Mouse (Mus musculus) forebrain, embryonic 12.5 days (tissue): Measurements from ENCODE around the gene Zfp74. TPM values are rescaled to one million over a fixed set of nuclear protein-coding genes. Genes with fewer than 3 reads are reported as not detected.
"Not testable (repeated sequence)": the region's sequence is repeated elsewhere in the genome, so short reads cannot be mapped to it uniquely, and the experiment has no call there.

Source experiments
- ATAC-seq: fragments of 200-750 bp; cut with Nextera tagmentation; 2 replicates; pipeline ENCODE4 v1.8.0; 2017; ENCODE audit warnings: moderate TSS enrichment; ENCODE audit not compliant: low FRiP score
- H3K27ac ChIP-seq: fragments of 300-500 bp; sonication (generic); 2 replicates; pipeline ENCODE4 v1.5.1; 2016; ENCODE audit warnings: mild to moderate bottlenecking
- H3K27me3 ChIP-seq: fragments of 300-500 bp; sonication (generic); 2 replicates; pipeline ENCODE4 v1.6.1; 2016; ENCODE audit warnings: mild to moderate bottlenecking
- H3K36me3 ChIP-seq: fragments of 300-500 bp; sonication (generic); replicated peaks from 2 replicates; pipeline ENCODE4 v1.6.1; 2016; ENCODE audit warnings: mild to moderate bottlenecking
- H3K4me1 ChIP-seq: fragments of 300-500 bp; sonication (generic); 2 replicates; pipeline ENCODE4 v1.6.1; 2016
- H3K4me2 ChIP-seq: fragments of 300-500 bp; sonication (generic); 2 replicates; pipeline ENCODE4 v1.6.1; 2016; ENCODE audit warnings: mild to moderate bottlenecking, moderate library complexity
- H3K4me3 ChIP-seq: fragments of 300-500 bp; sonication (generic); replicated peaks from 2 replicates; pipeline ENCODE4 v1.5.1; 2016; ENCODE audit warnings: mild to moderate bottlenecking
- H3K9ac ChIP-seq: fragments of 300-500 bp; sonication (generic); 2 replicates; pipeline ENCODE4 v1.6.1; 2016; ENCODE audit warnings: mild to moderate bottlenecking
- H3K9me3 ChIP-seq: fragments of 300-500 bp; sonication (generic); 2 replicates; pipeline ENCODE4 v1.6.1; 2016
- WGBS: fragments of 180-500 bp; shearing (Covaris S2); methylation state at CpG from one replicate; pipeline ENCODE4 v1.1.7; 2016; 5-methylcytosine and 5-hydroxymethylcytosine counted together
- polyA plus RNA-seq: library from polyadenylated mRNA; unstranded; fragments of >200 nt; fragmentation: Nextera tagmentation; extraction: Ambion mirVana; gene quantifications from 2 replicates; pipeline ENCODE4 v1.2.1, GENCODE M21; 2016

Zfp74 gene
- polyA plus RNA-seq, 1 experiment from 2014 or later: 16.5 TPM

DNA sequence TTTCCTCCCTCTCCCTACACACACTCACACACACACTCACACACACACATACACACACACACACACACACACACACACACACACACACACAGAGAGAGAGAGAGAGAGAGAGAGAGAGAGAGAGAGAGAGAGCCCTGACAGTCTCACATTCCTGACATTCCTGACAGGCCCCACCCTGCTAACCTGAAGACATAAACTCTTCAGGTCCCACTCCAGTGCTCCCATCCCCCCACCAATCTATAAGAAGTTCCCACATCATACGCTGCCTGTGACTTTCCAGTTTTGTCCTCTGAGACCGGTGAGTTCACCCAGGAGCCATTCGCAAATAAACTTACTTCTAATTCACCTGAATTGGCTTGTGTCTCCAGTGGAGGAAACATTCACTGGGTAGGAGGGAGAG, 28.0 kb upstream of the Zfp74 start:
- Histone ChIP-seq H3K4me1 (peaks cover 18% of the 10 kb centered on the region), H3K36me3 (peaks cover 9% of the 10 kb centered on the region), H3K9me3 (no peaks in the 10 kb centered on the region), H3K27ac (no peak overlapping the region), H3K4me2 (no peak overlapping the region), H3K27me3 (no peaks in the 10 kb centered on the region), H3K4me3 (no peak overlapping the region), H3K9ac (no peak overlapping the region)
- ATAC-seq: no peak
- 93% methylated on average over 3 of the region's 3 CpGs for WGBS

DNA sequence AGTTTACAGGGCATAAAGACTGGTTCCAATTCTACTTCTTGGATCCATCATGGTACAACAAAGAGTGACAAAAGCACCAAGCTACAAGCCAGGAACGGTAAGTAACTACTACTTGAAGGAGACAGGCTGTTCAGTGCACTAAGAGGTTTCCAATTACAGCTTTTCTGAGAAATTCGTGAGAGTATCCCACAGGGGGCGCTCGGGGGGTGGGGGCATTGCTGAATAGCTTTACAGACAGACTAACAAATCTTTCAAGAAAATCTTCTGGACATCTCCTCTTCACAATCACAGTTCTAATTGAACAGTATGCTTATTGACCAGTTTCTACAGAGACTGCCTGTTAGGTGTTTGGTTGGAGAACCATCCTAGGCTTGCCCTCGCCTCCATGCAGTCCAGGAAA, 27.6 kb upstream of the Zfp74 start:
- no peak overlapping the region for H3K27ac ChIP-seq
- WGBS: 46% methylated on average over 5 of the region's 5 CpGs
- no peak overlapping the region for H3K9ac ChIP-seq
- peaks cover 9% of the 10 kb centered on the region for H3K36me3 ChIP-seq
- ATAC-seq: no peak
- peaks cover 18% of the 10 kb centered on the region for H3K4me1 ChIP-seq
- no peaks in the 10 kb centered on the region for H3K27me3 ChIP-seq
- no peak overlapping the region for H3K4me2 ChIP-seq
- H3K4me3 ChIP-seq: no peak overlapping the region
- no peaks in the 10 kb centered on the region for H3K9me3 ChIP-seq

DNA sequence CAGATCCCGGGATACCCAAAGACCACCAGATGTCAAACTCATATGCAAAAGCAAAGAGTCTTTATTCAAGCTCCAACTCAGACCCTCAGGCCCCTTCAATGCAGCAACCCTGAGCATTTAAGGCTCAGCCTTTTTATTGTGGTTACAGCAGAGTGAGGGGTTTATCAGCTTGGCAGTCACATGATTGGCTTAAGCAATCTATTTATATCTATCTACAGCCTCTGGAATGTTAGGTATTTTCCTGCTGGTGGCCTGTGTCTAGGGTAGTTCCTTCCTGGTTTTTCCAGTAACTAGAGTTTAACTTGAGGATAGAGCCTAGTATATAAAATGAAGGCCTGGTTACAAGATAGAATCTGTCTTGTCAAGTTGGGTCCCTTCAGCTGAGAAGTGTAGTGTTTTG, 26.9 kb upstream of the Zfp74 start:
- no peak overlapping the region for H3K9ac ChIP-seq
- no peak overlapping the region for H3K4me2 ChIP-seq
- H3K4me3 ChIP-seq: no peak overlapping the region
- 89% methylated on average over 1 of the region's 1 CpGs for WGBS
- no peaks in the 10 kb centered on the region for H3K27me3 ChIP-seq
- H3K4me1 ChIP-seq: peaks cover 18% of the 10 kb centered on the region
- H3K9me3 ChIP-seq: no peaks in the 10 kb centered on the region
- no peak for ATAC-seq
- 0 out of 2 replicates have a peak, but pooled peaks cover 3% of the 10 kb centered on the region for H3K36me3 ChIP-seq
- no peak overlapping the region for H3K27ac ChIP-seq

DNA sequence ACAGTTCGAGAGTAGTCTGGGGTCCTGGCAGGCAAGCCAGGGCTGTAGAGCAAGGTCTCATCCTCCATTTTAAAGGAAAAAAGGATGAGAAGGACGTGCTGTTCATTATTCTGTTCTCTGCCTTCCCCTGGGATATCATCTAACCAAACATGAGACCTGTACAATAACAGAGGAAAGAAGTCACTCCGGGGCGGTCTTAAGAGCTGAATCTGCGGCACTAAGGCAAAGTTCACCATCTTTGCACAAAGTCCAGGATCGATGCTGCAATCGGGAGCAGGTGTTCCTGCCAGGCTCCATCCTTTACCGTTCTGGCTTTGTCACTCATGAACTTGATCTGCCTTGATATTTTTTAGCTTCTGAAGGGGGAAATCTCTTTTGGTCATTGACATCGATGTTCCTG, 16.8 kb upstream of the Zfp74 start:
- Histone ChIP-seq H3K4me2 (no peak overlapping the region), H3K4me3 (no peak overlapping the region), H3K9ac (no peak overlapping the region), H3K9me3 (no peaks in the 10 kb centered on the region), H3K4me1 (no peaks in the 10 kb centered on the region), H3K27me3 (no peaks in the 10 kb centered on the region), H3K27ac (no peak overlapping the region), H3K36me3 (no peaks in the 10 kb centered on the region)
- no peak for ATAC-seq
- 88% methylated on average over 9 of the region's 9 CpGs for WGBS

DNA sequence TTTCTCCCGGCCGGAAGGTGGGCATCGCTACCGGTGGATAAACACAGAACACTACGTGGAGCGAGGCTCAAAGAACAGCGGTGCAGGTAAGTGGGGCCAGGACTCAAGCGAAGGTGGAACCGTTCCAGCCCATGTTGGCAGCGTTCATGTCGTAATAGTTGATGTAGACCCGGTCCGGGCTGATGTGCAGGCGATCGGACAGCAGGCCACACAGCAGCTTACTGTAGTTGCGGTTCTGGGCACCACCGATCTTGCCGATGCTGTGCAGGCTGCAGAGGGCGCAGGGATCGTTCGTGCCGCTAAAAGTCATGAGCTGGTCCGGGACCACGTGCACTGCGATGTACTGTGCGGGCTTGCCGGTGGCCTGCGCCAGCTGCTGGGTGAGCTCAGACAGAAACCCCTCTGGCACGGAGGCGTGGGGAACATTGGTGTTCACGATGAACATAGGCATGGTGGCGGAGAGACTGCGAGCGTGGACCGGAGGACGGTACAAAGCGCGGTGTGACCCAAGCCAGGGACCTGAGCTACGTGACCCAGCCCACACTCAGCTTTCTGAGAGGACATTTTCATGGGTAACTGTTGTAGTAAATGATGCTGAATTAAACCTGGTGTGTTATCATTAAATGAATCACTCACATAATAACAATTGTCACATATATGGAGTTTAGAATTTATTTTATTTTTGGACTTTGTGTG, 11.4 kb upstream of the Zfp74 start:
- not testable (repeated sequence) for H3K4me1 ChIP-seq, ATAC-seq, H3K27ac ChIP-seq, H3K9me3 ChIP-seq, H3K9ac ChIP-seq, H3K4me3 ChIP-seq, H3K36me3 ChIP-seq, H3K27me3 ChIP-seq, H3K4me2 ChIP-seq
- WGBS: 56% methylated on average over 38 of the region's 39 CpGs

DNA sequence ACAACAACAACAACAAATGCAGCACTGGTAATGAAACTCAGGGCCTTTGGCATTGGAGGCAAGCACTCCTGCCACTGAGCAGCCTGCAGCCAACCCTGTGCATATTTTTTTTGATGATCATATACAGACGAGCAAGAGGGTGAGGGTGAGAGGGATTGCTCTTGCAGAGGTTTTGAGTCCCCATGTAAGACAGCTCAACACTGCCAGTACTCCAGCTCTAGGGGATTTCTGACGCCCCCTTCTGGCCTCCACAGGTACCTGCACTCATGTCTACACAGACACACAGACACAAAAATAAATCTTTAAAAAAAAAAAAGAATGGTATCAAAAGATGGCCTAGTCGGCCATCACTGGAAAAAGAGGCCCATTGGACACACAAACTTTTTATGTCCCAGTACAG, 5.1 kb upstream of the Zfp74 start:
- no peaks in the 10 kb centered on the region for H3K36me3 ChIP-seq
- no peak overlapping the region for H3K27ac ChIP-seq
- H3K4me3 ChIP-seq: no peak overlapping the region
- no peak overlapping the region for H3K4me2 ChIP-seq
- WGBS: 62% methylated on average over 3 of the region's 3 CpGs
- H3K9me3 ChIP-seq: no peaks in the 10 kb centered on the region
- no peaks in the 10 kb centered on the region for H3K27me3 ChIP-seq
- peaks cover 5% of the 10 kb centered on the region; the same call in 1 of the 2 replicates for H3K4me1 ChIP-seq
- no peak for ATAC-seq
- no peak overlapping the region for H3K9ac ChIP-seq

DNA sequence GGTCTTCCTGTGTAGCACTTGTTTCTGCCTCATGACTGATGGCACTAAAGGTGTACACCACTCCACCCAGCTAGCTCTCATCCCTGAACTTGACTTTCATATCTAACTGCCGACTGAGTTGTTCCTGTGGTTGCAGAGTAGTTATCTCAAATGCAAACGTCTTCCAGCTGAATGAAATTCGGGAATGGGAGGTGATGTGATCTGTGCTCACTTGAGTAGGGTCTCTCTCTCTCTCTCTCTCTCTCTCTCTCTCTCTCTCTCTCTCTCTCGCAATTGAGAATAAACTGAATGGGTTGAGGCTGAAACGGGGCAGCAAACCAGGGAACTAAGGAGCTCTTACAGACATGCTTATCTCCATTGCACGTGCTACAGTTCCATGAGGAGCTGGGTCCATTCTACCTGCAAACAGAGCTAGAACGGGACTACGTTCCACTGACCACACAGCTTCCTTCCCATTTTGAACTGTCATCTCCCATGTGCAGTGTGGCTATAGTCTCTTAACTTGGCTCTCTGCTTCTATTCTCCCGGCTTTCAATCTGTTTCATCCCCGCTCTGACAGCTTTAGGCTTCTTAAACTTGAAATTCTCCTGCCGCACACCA, 4.3 kb upstream of the Zfp74 start:
- Histone ChIP-seq H3K36me3 (no peaks in the 10 kb centered on the region), H3K4me3 (no peak overlapping the region), H3K27me3 (no peaks in the 10 kb centered on the region), H3K4me1 (peaks cover 5% of the 10 kb centered on the region; the same call in 1 of the 2 replicates), H3K27ac (no peak overlapping the region), H3K9ac (no peak overlapping the region), H3K9me3 (no peaks in the 10 kb centered on the region), H3K4me2 (no peak overlapping the region)
- whole genome bisulfite sequencing: 86% methylated on average over 11 of the region's 11 CpGs
- ATAC-seq: no peak

DNA sequence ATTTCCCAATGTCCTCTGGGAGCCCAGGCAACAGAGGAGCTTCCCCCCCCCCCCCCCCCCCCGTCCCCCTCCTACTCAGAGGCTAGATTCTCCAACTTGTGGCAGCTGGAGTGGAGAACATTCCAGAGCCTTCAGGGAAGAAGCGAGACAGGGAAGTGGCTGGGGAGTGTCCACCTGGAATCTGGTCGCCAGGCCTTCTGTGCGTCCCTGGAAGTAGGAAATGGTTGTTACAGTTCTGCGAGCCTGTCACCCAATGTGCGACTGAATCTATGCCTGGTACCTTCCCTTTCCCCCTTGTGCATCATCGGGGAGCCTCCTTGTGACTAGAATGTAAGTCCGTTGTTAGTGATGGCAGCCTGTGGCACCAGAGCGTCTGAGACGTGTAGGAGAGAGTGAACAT, 2.4 kb upstream of the Zfp74 start:
- Histone ChIP-seq H3K9me3 (no peaks in the 10 kb centered on the region), H3K4me1 (peaks cover 8% of the 10 kb centered on the region), H3K4me2 (no peak overlapping the region), H3K27me3 (no peaks in the 10 kb centered on the region), H3K4me3 (no peak overlapping the region), H3K9ac (no peak overlapping the region), H3K27ac (no peak overlapping the region), H3K36me3 (0 out of 2 replicates have a peak, but pooled peaks cover under 1% of the 10 kb centered on the region)
- no peak for ATAC-seq
- 57% methylated on average over 9 of the region's 10 CpGs for WGBS

DNA sequence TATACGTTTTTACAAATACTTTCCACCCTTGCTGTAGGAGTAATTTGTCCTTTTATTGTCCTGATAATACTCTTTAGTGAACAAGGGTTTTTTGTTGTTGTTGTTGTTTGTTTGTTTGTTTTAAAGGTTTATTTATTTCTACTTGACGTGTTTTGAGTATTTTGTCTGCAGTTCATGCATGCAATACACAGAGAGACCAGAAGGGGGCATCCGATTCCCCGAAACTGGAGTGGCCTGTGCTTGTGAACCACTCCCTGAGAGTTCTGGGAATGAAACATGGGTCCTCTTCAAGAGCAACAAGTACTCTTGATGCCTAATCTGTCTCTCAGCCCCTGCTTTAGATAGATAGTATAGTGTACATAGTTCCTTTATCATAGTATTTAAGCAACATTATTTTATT, 842 bp upstream of the Zfp74 start:
- H3K9ac ChIP-seq: no peak overlapping the region
- peaks cover 8% of the 10 kb centered on the region for H3K4me1 ChIP-seq
- H3K4me3 ChIP-seq: no peak overlapping the region
- H3K27ac ChIP-seq: no peak overlapping the region
- no peaks in the 10 kb centered on the region for H3K9me3 ChIP-seq
- H3K27me3 ChIP-seq: no peaks in the 10 kb centered on the region
- H3K4me2 ChIP-seq: peak overlapping the region; percentile 67; the same call in 1 of the 2 replicates
- 19% methylated on average over 4 of the region's 4 CpGs for WGBS
- H3K36me3 ChIP-seq: peaks cover 15% of the 10 kb centered on the region; the same call in 1 of the 2 replicates
- ATAC-seq: no peak

DNA sequence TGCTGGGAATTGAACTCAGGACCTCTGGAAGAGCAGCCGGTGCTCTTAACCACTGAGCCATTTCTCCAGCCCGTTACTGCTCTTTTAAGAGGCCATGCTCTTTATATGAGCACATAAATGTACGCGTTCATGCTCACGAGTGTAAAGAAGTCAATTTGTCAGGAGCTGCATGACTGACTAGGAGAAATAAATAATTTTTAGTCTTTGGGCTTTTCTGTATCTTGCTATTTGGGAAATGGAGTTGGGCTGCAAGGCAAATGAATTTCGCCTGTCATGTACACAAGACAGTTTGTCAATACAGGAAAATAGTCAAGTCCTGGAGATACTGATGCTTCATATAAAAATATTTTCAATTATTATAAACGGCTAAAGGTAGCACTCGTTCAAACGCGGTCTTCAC, 803 bp downstream of the Zfp74 start:
- H3K36me3 ChIP-seq: peaks cover 27% of the 10 kb centered on the region
- 52% methylated on average over 10 of the region's 10 CpGs for WGBS
- H3K4me3 ChIP-seq: peak overlapping the region; percentile 60
- no peak for ATAC-seq
- peaks cover 8% of the 10 kb centered on the region for H3K4me1 ChIP-seq
- H3K9me3 ChIP-seq: no peaks in the 10 kb centered on the region
- peak overlapping the region; percentile 95 for H3K27ac ChIP-seq
- peak overlapping the region; percentile 83 for H3K9ac ChIP-seq
- H3K27me3 ChIP-seq: no peaks in the 10 kb centered on the region
- H3K4me2 ChIP-seq: peak overlapping the region; percentile 67

DNA sequence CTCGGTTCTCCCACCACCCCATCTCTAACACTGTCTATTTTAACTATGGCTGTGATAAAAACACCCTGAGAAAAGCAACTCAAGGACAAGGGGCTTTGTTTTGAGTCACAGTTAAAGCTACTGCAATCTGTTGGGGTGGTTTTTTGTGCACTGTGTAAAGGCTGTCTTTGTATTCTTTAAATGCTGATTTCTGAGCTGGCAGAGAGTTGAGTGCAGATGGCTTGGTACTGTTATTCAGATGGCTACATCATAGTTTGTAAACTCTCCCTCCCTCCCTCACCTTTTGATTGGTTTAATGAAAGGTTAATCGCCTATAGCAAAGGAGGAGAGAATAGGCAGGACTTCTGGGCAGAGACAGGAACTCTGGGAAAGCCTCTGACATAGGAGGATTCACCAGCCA, 9.7 kb downstream of the Zfp74 start:
- Histone ChIP-seq H3K9ac (no peak overlapping the region), H3K4me2 (no peak overlapping the region), H3K36me3 (peaks cover 33% of the 10 kb centered on the region), H3K9me3 (no peaks in the 10 kb centered on the region), H3K27ac (no peak overlapping the region), H3K4me1 (no peaks in the 10 kb centered on the region), H3K27me3 (no peaks in the 10 kb centered on the region), H3K4me3 (no peak overlapping the region)
- ATAC-seq: no peak
- WGBS: 75% methylated on average over 2 of the region's 2 CpGs

DNA sequence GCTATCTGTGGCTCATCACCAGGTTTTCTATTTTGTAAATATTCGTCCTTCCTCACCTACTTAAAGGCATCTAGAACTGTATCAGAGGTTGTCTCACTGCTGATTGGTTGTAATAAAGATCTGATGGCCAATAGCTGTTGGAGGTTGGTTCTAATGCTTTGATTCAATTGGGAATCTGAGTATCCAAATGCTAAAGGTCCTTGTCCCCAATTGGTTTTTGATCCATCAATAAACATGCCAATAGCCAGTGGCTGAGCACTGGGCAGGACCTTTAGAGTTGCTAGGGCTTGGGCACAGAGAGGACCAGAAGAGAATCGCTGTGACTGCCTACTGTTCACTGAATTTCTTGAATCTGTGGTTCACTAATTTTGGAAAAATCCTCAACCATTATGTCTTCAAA, 10.2 kb downstream of the Zfp74 start:
- H3K4me3 ChIP-seq: no peak overlapping the region
- no peaks in the 10 kb centered on the region for H3K27me3 ChIP-seq
- peaks cover 30% of the 10 kb centered on the region for H3K36me3 ChIP-seq
- no peaks in the 10 kb centered on the region for H3K4me1 ChIP-seq
- H3K9ac ChIP-seq: no peak overlapping the region
- 74% methylated on average over 2 of the region's 2 CpGs for WGBS
- no peak for ATAC-seq
- no peak overlapping the region for H3K27ac ChIP-seq
- H3K4me2 ChIP-seq: no peak overlapping the region
- no peaks in the 10 kb centered on the region for H3K9me3 ChIP-seq

DNA sequence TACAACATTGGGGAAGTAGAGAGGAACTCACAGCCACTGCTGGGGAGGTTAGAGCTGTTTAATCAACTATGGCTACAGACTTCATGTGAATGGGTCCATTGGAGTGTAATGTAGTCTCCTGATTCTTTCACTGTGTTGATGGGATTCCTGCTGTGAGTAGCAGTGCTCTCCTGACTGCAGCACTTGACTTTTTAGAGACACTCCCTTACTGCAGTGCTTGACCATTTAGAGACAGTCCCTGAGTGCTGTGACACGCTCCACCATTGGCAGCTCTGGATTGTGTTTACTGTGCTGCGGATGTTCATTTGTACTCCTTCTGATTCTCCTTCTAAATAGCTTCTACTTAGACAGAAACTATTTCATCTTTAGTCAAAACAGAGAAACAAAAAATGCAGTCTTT, 11.1 kb downstream of the Zfp74 start:
- H3K9me3 ChIP-seq: no peaks in the 10 kb centered on the region
- H3K4me1 ChIP-seq: no peaks in the 10 kb centered on the region
- ATAC-seq: no peak
- H3K27ac ChIP-seq: no peak overlapping the region
- peaks cover 27% of the 10 kb centered on the region for H3K36me3 ChIP-seq
- H3K9ac ChIP-seq: no peak overlapping the region
- H3K4me3 ChIP-seq: no peak overlapping the region
- 46% methylated on average over 2 of the region's 2 CpGs for WGBS
- no peak overlapping the region for H3K4me2 ChIP-seq
- H3K27me3 ChIP-seq: no peaks in the 10 kb centered on the region
